Mouse (Mus musculus) left cerebral cortex, adult 8-10 months (tissue): ENCODE data around the gene Rpl37. TPM values are rescaled to one million over a fixed set of nuclear protein-coding genes. Genes with fewer than 3 reads are reported as not detected.

ENCODE experiments used
- DNase-seq, 2 experiments: peaks; one replicate each; pipeline ENCODE4 v3.0.0; 2022; ENCODE audit warnings: low spot score in 2 of 2
- total RNA-seq, 4 experiments: library from RNA; stranded (reverse); gene quantifications; 2 replicates each; pipeline ENCODE4 v1.2.4; 2022

Rpl37 gene
- total RNA-seq, 4 experiments from 2014 or later = 292 to 338 (median 307) TPM

GRCm38 (mm10) chr15:5149187-5149586 is 32.7 kb downstream of the Rpl37 start:
- DNase-seq = no peak

GRCm38 (mm10) chr15:5152171-5152570 is 35.7 kb downstream of the Rpl37 start:
- DNase-seq = no peak

- DNase-seq = no peak
These were observed 38.2 kb downstream of the Rpl37 start for GRCm38 (mm10) chr15:5154621-5155020.

GRCm38 (mm10) chr15:5155093-5155492 is 38.6 kb downstream of the Rpl37 start:
- no peak for DNase-seq

GRCm38 (mm10) chr15:5156355-5156754 is 39.9 kb downstream of the Rpl37 start:
- no peak for DNase-seq

GRCm38 (mm10) chr15:5157386-5157785 is 40.9 kb downstream of the Rpl37 start:
- no peak for DNase-seq

- DNase-seq = no peak
These were observed 42.4 kb downstream of the Rpl37 start for GRCm38 (mm10) chr15:5158827-5159226.

- no peak for DNase-seq
These were observed 48.8 kb downstream of the Rpl37 start for GRCm38 (mm10) chr15:5165121-5165773.

Other genes with a start within 250 kb of the Rpl37 start
- gene Mroh2b, start 217.9 kb upstream of the Rpl37 start, total RNA-seq = not detected
- 1 to 10 TPM in 3 of 4 experiments, under 1 TPM in 1; 0.95 to 1.2 (median 1.1) TPM for gene C7, start 52.9 kb upstream of the Rpl37 start, total RNA-seq
- 1 to 10 TPM; 2.2 to 3.0 (median 2.8) TPM for gene Card6, start 8.1 kb upstream of the Rpl37 start, total RNA-seq
- gene Prkaa1, start 27.2 kb downstream of the Rpl37 start, total RNA-seq = 10 to 100 TPM; 23.2 to 24.7 (median 24.2) TPM
- gene Ttc33, start 68.9 kb downstream of the Rpl37 start, total RNA-seq = 100 to 1,000 TPM in 1 of 4 experiments, 10 to 100 TPM in 3; 81.2 to 100 (median 86.1) TPM
- 1 to 10 TPM in 2 of 4 experiments, under 1 TPM in 2; 0.72 to 1.1 (median 0.91) TPM for gene Ptger4, start 127.5 kb downstream of the Rpl37 start, total RNA-seq